Mouse (Mus musculus) heart, embryonic 12.5 days (tissue): ENCODE measurements around the gene Tfap2c. TPM values are rescaled to one million over a fixed set of nuclear protein-coding genes. Genes with fewer than 3 reads are reported as not detected.
A peak's percentile ranks its signal among the peaks of the same experiment; 100 is the strongest.

Experiments used
- ATAC-seq: fragments of 200-750 bp; cut with Nextera tagmentation; 2 replicates; pipeline ENCODE4 v1.8.0; 2017; ENCODE audit warnings: moderate TSS enrichment, moderate library complexity; ENCODE audit not compliant: insufficient number of reproducible peaks, low FRiP score
- H3K27ac ChIP-seq: fragments of 300-500 bp; sonication (generic); 2 replicates; pipeline ENCODE4 v1.5.1; 2016; ENCODE audit warnings: mild to moderate bottlenecking, moderate library complexity; ENCODE audit not compliant: poor library complexity, severe bottlenecking
- H3K27me3 ChIP-seq: fragments of 300-500 bp; sonication (generic); replicated peaks from 2 replicates; pipeline ENCODE4 v1.6.1; 2016; ENCODE audit warnings: mild to moderate bottlenecking, moderate library complexity
- H3K36me3 ChIP-seq: fragments of 300-500 bp; sonication (generic); 2 replicates; pipeline ENCODE4 v1.6.1; 2016; ENCODE audit warnings: mild to moderate bottlenecking, moderate library complexity
- H3K4me1 ChIP-seq: fragments of 300-500 bp; sonication (generic); replicated peaks from 2 replicates; pipeline ENCODE4 v1.6.1; 2016; ENCODE audit warnings: mild to moderate bottlenecking
- H3K4me2 ChIP-seq: fragments of 300-500 bp; sonication (generic); 2 replicates; pipeline ENCODE4 v1.6.1; 2016; ENCODE audit warnings: mild to moderate bottlenecking, moderate library complexity
- H3K4me3 ChIP-seq: fragments of 300-500 bp; sonication (generic); 2 replicates; pipeline ENCODE4 v1.5.1; 2016; ENCODE audit warnings: mild to moderate bottlenecking
- H3K9ac ChIP-seq: fragments of 300-500 bp; sonication (generic); 2 replicates; pipeline ENCODE4 v1.6.1; 2016; ENCODE audit warnings: mild to moderate bottlenecking, moderate library complexity
- H3K9me3 ChIP-seq: fragments of 300-500 bp; sonication (generic); replicated peaks from 2 replicates; pipeline ENCODE4 v1.6.1; 2016; ENCODE audit warnings: mild to moderate bottlenecking, moderate library complexity
- WGBS: fragments of 180-500 bp; shearing (Covaris S2); methylation state at CpG from one replicate; pipeline ENCODE4 v1.1.7; 2016; 5-methylcytosine and 5-hydroxymethylcytosine counted together
- polyA plus RNA-seq: library from polyadenylated mRNA; unstranded; fragments of >200 nt; fragmentation: Nextera tagmentation; extraction: Ambion mirVana; gene quantifications from 2 replicates; pipeline ENCODE4 v1.2.1, GENCODE M21; 2016

Gene Tfap2c
- polyA plus RNA-seq, 1 experiment from 2014 or later: 0.10 TPM

DNA sequence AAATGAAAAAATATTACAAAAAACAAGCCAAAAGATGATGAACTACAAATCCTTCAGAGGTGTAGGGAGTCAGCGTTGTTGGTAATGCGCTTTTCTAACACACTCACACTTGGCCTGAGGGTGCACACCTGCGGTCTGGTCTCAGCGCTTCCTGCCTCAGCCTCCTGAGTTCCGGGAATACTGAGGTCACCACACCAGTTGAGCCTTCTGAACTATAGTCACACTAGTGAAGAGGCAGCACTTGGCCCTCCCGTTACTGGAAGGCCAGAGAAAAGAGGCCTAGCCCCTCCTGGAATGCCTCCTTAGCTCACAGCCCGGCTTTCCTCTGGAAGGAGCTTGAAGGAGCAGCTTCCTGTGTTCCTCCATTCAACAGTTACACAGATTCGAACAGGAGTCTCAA is 22.2 kb upstream of the Tfap2c start:
- Histone ChIP-seq H3K27ac (no peak overlapping the region), H3K9ac (no peak overlapping the region), H3K36me3 (no peaks in the 10 kb centered on the region), H3K4me1 (no peaks in the 10 kb centered on the region), H3K9me3 (no peaks in the 10 kb centered on the region), H3K4me3 (no peak overlapping the region), H3K4me2 (no peak overlapping the region), H3K27me3 (peaks cover 11% of the 10 kb centered on the region; the same call in 1 of the 2 replicates)
- no peak for ATAC-seq
- 79% methylated on average over 8 of the region's 8 CpGs for WGBS

DNA sequence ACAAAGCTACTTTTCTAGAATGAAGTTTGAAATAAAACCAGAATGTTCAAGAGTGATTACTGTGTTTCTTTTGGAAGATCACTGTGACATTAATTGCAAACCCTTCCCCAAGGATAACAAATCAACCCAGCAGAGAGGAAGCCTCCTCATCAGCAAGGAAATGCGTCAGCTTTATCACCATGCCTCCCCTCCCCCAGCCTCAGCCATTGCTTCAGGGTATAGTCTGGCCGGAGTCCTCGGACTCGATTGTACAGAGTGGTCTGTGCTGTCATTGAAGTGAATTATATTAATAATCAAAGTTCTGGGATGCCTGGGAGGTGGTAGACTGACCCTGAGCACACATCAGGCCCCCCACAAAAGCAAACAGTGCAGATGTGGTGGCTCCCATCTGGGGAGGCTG is 5.4 kb upstream of the Tfap2c start:
- no peak for ATAC-seq
- Histone ChIP-seq H3K27ac (no peak overlapping the region), H3K27me3 (peaks cover 68% of the 10 kb centered on the region), H3K4me3 (no peak overlapping the region), H3K9me3 (peaks cover 13% of the 10 kb centered on the region), H3K4me2 (no peak overlapping the region), H3K36me3 (no peaks in the 10 kb centered on the region), H3K4me1 (peaks cover 18% of the 10 kb centered on the region), H3K9ac (no peak overlapping the region)
- 24% methylated on average over 4 of the region's 4 CpGs for WGBS

DNA sequence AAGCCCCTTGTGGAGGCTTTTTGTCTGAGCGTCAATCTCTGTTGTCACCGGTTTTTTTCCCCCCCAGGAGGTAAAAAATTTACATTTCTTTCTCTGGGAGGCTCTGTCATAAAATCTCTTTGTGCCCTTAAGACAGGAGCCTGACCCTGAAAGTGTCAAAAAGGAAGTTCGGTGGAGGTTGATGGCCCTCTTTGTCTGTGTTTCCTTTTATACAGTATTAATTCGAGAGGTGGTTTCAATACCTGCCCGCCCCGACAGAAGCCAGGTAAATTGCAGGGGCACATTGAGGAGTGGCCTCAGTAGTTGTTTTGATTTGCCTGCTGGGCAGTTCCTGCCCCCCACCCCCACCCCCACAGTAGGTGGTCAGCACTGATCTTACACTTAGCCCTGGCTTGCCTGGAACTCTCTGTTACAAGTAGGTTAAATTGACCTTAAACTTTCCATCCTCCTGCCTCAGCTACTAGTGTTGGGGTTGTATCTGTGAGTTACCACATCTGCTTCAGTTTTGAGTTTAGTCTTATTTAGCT is 4.7 kb upstream of the Tfap2c start:
- Histone ChIP-seq H3K4me3 (no peak overlapping the region), H3K9me3 (peaks cover 8% of the 10 kb centered on the region), H3K9ac (no peak overlapping the region), H3K4me1 (peaks cover 25% of the 10 kb centered on the region), H3K27ac (no peak overlapping the region), H3K27me3 (peaks cover 74% of the 10 kb centered on the region), H3K36me3 (no peaks in the 10 kb centered on the region), H3K4me2 (no peak overlapping the region)
- no peak for ATAC-seq
- 17% methylated on average over 6 of the region's 6 CpGs for WGBS

DNA sequence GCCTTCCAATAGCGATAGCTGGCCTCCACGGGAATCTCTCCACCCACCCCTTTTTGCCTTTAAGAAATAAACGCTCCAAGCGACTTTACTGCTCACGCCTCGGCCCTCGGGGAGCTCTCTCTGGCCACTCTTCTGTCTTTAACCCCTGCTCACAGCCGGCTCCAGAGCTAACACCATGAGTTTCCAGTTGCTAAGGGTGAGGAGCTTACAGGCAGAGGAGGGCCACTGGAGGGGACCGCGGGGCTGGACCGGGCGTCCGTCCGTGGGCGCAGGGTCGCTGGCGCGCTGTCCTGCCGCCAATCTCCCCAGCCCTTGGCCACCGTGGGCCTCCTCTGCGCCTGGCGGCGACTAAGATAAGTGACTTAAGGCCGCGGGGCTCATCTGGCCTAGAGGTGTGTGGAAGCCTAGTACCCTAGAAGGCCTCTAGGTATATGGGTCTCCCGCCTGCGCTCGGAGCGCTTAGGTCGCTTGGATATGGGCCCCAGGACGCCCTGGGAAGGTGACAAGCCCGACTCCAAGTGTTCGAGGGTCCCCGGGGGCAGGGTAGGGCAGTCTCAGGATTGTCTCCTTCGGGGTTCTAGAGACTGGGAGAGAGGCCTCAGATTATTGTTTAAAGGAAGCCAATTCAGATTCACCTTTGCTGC is 3.7 kb upstream of the Tfap2c start:
- Histone ChIP-seq H3K4me1 (peaks cover 34% of the 10 kb centered on the region), H3K27ac (no peak overlapping the region), H3K4me3 (no peak overlapping the region), H3K27me3 (peaks cover 80% of the 10 kb centered on the region), H3K9ac (no peak overlapping the region), H3K36me3 (no peaks in the 10 kb centered on the region), H3K4me2 (no peak overlapping the region), H3K9me3 (no peaks in the 10 kb centered on the region)
- no peak for ATAC-seq
- 6% methylated on average over 35 of the region's 35 CpGs for WGBS

DNA sequence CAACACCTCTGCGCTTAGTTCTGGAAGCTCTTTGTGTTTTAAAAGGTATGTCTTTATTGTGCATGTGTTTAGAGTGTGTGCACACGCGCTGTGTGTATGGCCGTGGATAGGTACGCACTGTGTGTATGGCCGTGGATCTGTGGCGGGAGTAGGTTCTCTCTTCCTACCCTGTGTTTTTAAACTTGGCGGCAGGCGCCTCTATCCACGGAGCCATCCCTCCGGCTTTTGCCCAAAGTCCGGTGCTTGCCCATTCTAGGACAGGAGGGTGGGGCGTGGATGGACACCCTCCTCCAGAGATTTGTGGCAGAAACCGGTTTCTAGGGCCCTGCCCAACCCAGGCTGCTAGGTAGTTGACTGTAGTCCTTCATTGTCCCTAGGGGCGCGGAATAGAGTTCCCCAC is 2.8 kb upstream of the Tfap2c start:
- no peaks in the 10 kb centered on the region for H3K36me3 ChIP-seq
- H3K27ac ChIP-seq: no peak overlapping the region
- no peak overlapping the region for H3K4me3 ChIP-seq
- no peaks in the 10 kb centered on the region for H3K9me3 ChIP-seq
- H3K27me3 ChIP-seq: peaks cover 88% of the 10 kb centered on the region
- no peak overlapping the region for H3K9ac ChIP-seq
- 16% methylated on average over 16 of the region's 16 CpGs for WGBS
- no peak for ATAC-seq
- no peak overlapping the region for H3K4me2 ChIP-seq
- H3K4me1 ChIP-seq: peaks cover 42% of the 10 kb centered on the region

DNA sequence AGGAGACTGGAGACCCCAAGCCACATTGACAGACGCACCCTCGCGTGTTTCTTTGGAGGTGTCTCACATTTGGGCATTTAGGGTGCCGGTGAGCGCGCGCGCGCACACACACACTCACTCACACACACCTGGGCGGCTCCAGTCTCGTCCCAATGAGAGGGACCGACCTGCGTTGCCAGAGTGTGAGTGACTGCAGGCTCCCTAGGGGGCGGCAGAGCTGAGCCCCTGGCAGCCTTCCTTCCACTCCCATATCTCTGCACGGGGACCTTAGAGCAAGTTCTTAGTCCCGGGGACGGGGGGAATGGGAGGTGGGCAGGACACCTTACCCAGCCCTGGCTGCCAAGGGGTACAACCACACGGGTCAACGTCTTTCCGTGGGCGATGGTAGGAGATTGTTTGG is 2.3 kb upstream of the Tfap2c start:
- Histone ChIP-seq H3K36me3 (no peaks in the 10 kb centered on the region), H3K27me3 (peaks cover 89% of the 10 kb centered on the region), H3K9me3 (no peaks in the 10 kb centered on the region), H3K4me1 (peaks cover 44% of the 10 kb centered on the region), H3K4me2 (peak overlapping the region; percentile 45), H3K9ac (no peak overlapping the region), H3K4me3 (peak overlapping the region; percentile 21), H3K27ac (no peak overlapping the region)
- peak; percentile 55; the same call in 1 of the 2 replicates for ATAC-seq
- under 1% methylated on average over 21 of the region's 21 CpGs for WGBS

DNA sequence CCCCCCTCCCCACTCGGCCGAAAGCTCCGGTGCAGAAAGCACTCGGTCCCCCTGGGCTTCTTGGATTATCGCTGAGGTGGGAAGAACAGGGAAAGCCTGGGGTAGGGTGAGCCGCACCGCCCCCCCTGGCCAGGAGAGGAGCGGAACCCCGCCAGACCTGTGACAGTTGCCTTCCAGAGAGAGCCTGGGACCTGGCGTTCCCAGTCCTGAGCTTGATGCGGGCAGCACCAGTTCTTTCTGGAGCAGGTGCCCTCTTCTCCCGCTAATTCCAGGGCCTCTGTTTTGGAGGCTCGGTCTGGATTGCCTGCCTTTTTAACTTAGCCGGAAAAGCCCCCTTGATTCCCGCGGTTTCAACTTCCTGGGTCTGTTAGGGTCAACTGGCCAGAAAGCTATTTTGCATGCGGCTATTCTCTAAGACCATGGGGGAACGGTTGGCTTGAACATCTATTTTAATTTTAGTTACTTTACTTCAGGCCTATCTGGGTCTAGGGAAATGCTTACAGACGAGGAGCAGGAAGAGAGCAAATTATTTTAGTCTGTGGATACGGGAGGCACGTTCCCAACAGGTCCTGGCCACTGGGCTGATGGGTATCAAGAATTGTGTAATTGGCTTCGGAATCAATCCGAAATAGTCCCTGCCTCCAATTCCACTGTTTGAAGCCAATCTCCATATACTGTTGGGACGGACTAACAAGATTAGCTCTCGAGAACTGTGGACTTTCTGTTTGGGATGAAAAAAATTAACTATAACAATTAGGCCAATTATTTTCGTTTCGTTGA is 1.4 kb upstream of the Tfap2c start:
- Histone ChIP-seq H3K36me3 (no peaks in the 10 kb centered on the region), H3K4me1 (peaks cover 44% of the 10 kb centered on the region), H3K4me2 (peak overlapping the region; percentile 45), H3K4me3 (peak overlapping the region; percentile 21), H3K9ac (no peak overlapping the region), H3K27ac (no peak overlapping the region), H3K9me3 (no peaks in the 10 kb centered on the region), H3K27me3 (peaks cover 93% of the 10 kb centered on the region)
- WGBS: 2% methylated on average over 27 of the region's 27 CpGs
- ATAC-seq: no peak

DNA sequence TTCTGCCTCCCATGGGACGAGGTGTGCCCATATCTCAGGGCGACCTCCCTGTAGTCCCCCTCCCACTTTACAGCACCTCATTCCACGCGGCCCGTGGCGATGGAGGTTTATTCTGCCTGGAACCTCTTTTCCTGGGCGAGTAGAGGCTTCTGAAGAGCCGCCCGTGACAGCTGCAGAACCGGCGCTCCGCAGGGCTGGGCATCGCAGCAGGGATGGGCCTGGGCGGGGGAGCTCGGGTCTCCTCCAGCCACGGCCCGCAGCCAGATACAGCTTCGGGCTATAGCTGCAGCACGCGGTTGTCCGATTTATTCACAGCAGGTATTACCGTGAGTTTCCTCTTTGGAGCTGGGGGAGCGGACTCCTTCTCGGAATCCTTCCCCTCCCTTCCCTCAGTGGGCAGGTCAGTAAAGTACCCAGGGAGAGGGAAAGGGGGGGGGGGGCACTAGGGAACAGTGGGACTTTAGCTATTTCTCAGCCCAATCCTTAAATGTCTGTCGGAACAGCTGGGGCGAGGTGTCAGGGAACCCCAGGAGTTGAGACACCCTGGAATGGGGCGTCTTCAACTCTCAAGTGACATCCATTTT is 629 bp upstream of the Tfap2c start:
- Histone ChIP-seq H3K9ac (no peak overlapping the region), H3K4me2 (peak overlapping the region; percentile 74), H3K27ac (no peak overlapping the region), H3K4me3 (peak overlapping the region; percentile 45), H3K9me3 (no peaks in the 10 kb centered on the region), H3K36me3 (no peaks in the 10 kb centered on the region), H3K4me1 (peaks cover 44% of the 10 kb centered on the region), H3K27me3 (peaks cover 95% of the 10 kb centered on the region)
- WGBS: 1% methylated on average over 27 of the region's 27 CpGs
- no peak for ATAC-seq

DNA sequence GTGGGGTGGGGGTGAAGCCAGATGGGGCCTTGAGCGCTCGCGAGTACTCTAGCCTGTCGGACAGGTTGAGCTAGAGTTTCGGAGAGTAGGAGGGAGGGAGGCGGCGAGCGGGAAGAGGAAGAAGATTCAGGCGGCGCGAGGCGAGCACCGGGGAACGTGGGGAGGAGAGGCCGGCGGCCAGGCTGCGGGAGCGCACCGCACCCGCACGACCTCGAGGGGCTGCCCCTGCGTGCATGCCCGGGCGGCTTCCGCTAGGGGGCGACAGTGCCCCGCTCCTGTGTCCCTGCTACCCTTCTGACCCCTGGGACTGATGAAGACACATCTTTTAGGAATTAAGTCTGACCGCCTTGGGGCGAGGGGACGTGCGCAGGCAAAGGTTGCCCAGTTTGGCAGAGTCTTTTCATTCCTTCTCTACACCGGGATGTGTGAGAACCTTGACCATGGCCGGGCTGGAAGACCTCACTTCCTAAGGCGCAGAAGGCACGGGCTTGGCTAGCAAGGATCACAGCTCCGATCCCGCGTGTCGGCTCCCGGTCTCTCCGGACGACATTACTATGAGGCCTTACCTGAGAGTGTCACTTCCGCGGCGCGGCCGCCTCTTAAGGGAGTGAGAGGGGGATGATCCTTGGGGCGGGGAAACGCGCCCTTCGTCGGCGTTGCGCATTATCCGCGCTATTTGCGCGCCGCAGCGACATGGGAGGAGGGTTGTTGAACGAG is 1.1 kb downstream of the Tfap2c start:
- Histone ChIP-seq H3K27me3 (peaks cover 96% of the 10 kb centered on the region), H3K9ac (no peak overlapping the region), H3K36me3 (no peaks in the 10 kb centered on the region), H3K4me3 (peak overlapping the region; percentile 45), H3K27ac (no peak overlapping the region), H3K9me3 (no peaks in the 10 kb centered on the region), H3K4me2 (peak overlapping the region; percentile 74), H3K4me1 (peaks cover 44% of the 10 kb centered on the region)
- no peak for ATAC-seq
- WGBS: under 1% methylated on average over 58 of the region's 62 CpGs

DNA sequence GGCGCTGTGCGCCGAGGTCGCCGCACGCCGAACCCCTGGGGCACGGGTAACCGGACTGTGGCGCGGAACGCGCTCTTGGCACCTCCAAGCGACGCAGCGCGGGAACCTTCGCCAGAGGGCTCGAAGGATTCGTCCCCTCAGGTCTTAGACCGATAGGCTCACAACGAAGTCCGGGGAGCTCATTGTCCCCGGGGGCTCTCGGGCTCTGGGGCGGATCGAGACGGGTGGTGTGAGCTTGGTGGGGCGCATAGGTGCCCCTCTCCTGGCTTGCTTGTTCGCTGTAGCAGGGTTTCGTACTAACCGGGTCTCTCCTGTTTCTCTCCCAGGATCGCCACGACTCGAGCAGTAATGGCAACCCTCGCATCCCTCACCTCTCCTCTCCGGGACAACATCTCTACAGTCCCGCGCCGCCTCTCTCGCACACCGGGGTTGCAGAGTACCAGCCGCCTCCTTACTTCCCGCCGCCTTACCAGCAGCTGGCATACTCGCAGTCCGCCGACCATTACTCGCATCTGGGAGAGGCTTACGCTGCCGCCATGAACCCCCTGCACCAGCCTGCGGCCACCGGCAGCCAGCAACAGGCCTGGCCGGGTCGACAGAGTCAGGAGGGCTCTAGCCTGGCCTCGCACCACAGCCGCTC is 1.8 kb downstream of the Tfap2c start:
- H3K36me3 ChIP-seq: no peaks in the 10 kb centered on the region
- ATAC-seq: no peak
- WGBS: under 1% methylated on average over 57 of the region's 57 CpGs
- H3K9ac ChIP-seq: no peak overlapping the region
- no peak overlapping the region for H3K27ac ChIP-seq
- peaks cover 44% of the 10 kb centered on the region for H3K4me1 ChIP-seq
- H3K4me2 ChIP-seq: peak overlapping the region; percentile 74
- H3K4me3 ChIP-seq: peak overlapping the region; percentile 45
- H3K9me3 ChIP-seq: no peaks in the 10 kb centered on the region
- H3K27me3 ChIP-seq: peaks cover 96% of the 10 kb centered on the region
